Mouse (Mus musculus) C2C12 (cell line): ENCODE data around the gene Minos1. TPM values are rescaled to one million over a fixed set of nuclear protein-coding genes. Genes with fewer than 3 reads are reported as not detected.
A peak's percentile ranks its signal among the peaks of the same experiment; 100 is the strongest.

Experiments
- H3K27me3 ChIP-seq: one replicate; pipeline ENCODE4 v1.6.1; 2011; ENCODE audit not compliant: control insufficient read depth, insufficient read depth, insufficient read length
- H3K36me3 ChIP-seq: one replicate; pipeline ENCODE4 v1.6.1; 2011; ENCODE audit not compliant: control insufficient read depth, insufficient read depth
- H3K4me3 ChIP-seq: one replicate; pipeline ENCODE4 v1.5.1; 2011; ENCODE audit warnings: mild to moderate bottlenecking, control low read depth; ENCODE audit not compliant: poor library complexity, insufficient read depth, severe bottlenecking
- H3K79me2 ChIP-seq: one replicate; pipeline ENCODE4 v1.6.1; 2011; ENCODE audit not compliant: control insufficient read depth, insufficient read depth
- H3K79me3 ChIP-seq: one replicate; pipeline ENCODE4 v1.6.1; 2011; ENCODE audit warnings: low read depth, control low read depth
- H3ac ChIP-seq: one replicate; pipeline ENCODE3; 2011; ENCODE audit warnings: low read depth; ENCODE audit not compliant: control insufficient read depth, insufficient read length
- CEBPB ChIP-seq: IDR thresholded peaks from one replicate; pipeline ENCODE4 v1.6.1; 2011; ENCODE audit warnings: low read depth, mild to moderate bottlenecking, control low read depth, moderate library complexity
- CTCF ChIP-seq: IDR thresholded peaks from one replicate; pipeline ENCODE4 v1.5.1; 2011; ENCODE audit not compliant: control insufficient read depth, insufficient read depth, insufficient read length
- FOSL1 ChIP-seq: IDR thresholded peaks from one replicate; pipeline ENCODE4 v1.8.0; 2011; ENCODE audit warnings: mild to moderate bottlenecking, low read length; ENCODE audit not compliant: poor library complexity, insufficient read depth, severe bottlenecking
- MAX ChIP-seq: IDR thresholded peaks from one replicate; pipeline ENCODE4 v1.6.1; 2011; ENCODE audit warnings: mild to moderate bottlenecking, control low read depth
- MYOD1 ChIP-seq: IDR thresholded peaks from one replicate; pipeline ENCODE4 v1.6.1; 2011; ENCODE audit warnings: low read depth; ENCODE audit not compliant: control insufficient read depth, insufficient read length
- MYOG ChIP-seq: IDR thresholded peaks from one replicate; pipeline ENCODE4 v1.6.1; 2011; ENCODE audit not compliant: control insufficient read depth, insufficient read length; ENCODE audit errors: extremely low read depth
- USF1 ChIP-seq: IDR thresholded peaks from one replicate; pipeline ENCODE4 v1.6.1; 2011; ENCODE audit warnings: low read depth, mild to moderate bottlenecking, control low read depth, moderate library complexity
- polyA plus RNA-seq: library from polyadenylated mRNA; unstranded; fragments of >200 nt; fragmentation: generic; extraction: Trizol; gene quantifications from one replicate; pipeline ENCODE4 v1.2.1, GENCODE M21; 2012; ENCODE audit warnings: missing spikeins

Gene Minos1
- polyA plus RNA-seq, 1 experiment: 246 TPM

DNA sequence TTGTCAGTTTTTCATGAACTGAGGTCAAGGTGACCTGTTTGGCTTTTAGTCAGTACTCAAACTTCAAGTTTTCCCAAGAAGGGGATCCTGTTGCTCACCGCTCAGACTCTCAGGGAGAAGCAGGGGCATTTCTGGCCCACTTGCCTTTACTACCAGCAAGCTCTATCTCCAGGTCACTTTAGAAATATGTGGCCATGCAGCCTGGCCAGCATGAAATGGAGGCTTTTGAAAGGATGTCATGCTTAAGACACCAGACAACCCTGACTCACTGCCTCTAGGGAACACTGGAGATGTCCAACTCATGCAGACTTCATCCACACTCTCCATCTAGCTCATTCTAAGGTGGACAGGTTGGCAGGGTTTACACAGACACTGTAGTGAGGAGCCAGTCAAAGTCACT lies 25.5 kb downstream of the Minos1 start:
- TF ChIP-seq CTCF (no peak), USF1 (no peak), CEBPB (no peak), MYOG (no peak)
- Histone ChIP-seq H3K79me3 (peaks cover 35% of the 10 kb centered on the region), H3K4me3 (no peak overlapping the region), H3K79me2 (peaks cover 65% of the 10 kb centered on the region), H3K27me3 (no peaks in the 10 kb centered on the region), H3ac (no peak overlapping the region), H3K36me3 (peaks cover 14% of the 10 kb centered on the region)

- peaks cover 26% of the 10 kb centered on the region for H3K79me2 ChIP-seq
Observed at GRCm38 (mm10) chr4:139101546-139101945, 29.4 kb downstream of the Minos1 start.

GRCm38 (mm10) chr4:139100326-139100725 lies 30.6 kb downstream of the Minos1 start:
- Histone ChIP-seq H3K4me3 (no peak overlapping the region), H3ac (no peak overlapping the region)
- TF ChIP-seq MYOD1 (no peak), USF1 (no peak), CEBPB (no peak), MYOG (no peak), MAX (no peak), FOSL1 (no peak), CTCF (no peak)

More at GRCm38 (mm10) chr4:139101546-139101945, 29.4 kb downstream of the Minos1 start:
- Histone ChIP-seq H3K4me3 (no peak overlapping the region), H3ac (no peak overlapping the region), H3K79me3 (peaks cover 3% of the 10 kb centered on the region), H3K36me3 (peaks cover 14% of the 10 kb centered on the region), H3K27me3 (no peaks in the 10 kb centered on the region)
- TF ChIP-seq MAX (no peak), CTCF (no peak), CEBPB (no peak), FOSL1 (no peak), USF1 (no peak), MYOG (no peak), MYOD1 (no peak)

DNA sequence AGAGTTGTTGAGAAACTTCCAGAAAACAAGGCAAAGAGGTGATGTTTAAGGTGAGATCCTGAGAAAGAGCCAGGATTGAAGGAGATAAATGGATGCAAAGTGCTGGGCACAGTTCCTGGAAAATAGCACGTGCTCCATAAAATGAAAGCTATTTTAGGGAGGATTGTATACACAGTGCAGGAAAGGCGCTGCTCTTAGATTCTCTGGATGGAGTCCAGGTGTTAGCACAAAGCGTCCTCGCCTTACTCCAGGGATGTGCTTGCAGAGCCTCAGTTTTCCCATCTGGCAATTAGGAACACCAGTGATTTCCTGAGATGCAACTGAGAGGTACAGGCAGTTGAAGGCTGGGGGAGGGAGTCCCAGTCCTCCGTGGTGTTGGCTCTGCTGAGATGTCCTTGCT lies 34.7 kb downstream of the Minos1 start:
- no peaks in the 10 kb centered on the region for H3K79me3 ChIP-seq
- TF ChIP-seq MYOG (no peak), CTCF (no peak), CEBPB (no peak), USF1 (no peak), MYOD1 (no peak), MAX (no peak), FOSL1 (no peak)
- no peaks in the 10 kb centered on the region for H3K36me3 ChIP-seq
- H3K27me3 ChIP-seq: no peaks in the 10 kb centered on the region
- no peaks in the 10 kb centered on the region for H3K79me2 ChIP-seq
- no peak overlapping the region for H3K4me3 ChIP-seq
- H3ac ChIP-seq: no peak overlapping the region

More at GRCm38 (mm10) chr4:139100326-139100725, 30.6 kb downstream of the Minos1 start:
- Histone ChIP-seq H3K79me2 (peaks cover 15% of the 10 kb centered on the region), H3K79me3 (no peaks in the 10 kb centered on the region), H3K36me3 (peaks cover 14% of the 10 kb centered on the region), H3K27me3 (no peaks in the 10 kb centered on the region)

- TF ChIP-seq MAX (no peak), MYOG (no peak), CTCF (no peak), FOSL1 (no peak), CEBPB (no peak)
- H3K27me3 ChIP-seq: no peaks in the 10 kb centered on the region
- H3ac ChIP-seq: no peak overlapping the region
- H3K79me3 ChIP-seq: no peaks in the 10 kb centered on the region
- H3K79me2 ChIP-seq: no peaks in the 10 kb centered on the region
- H3K36me3 ChIP-seq: no peaks in the 10 kb centered on the region
- no peak overlapping the region for H3K4me3 ChIP-seq
Observed at GRCm38 (mm10) chr4:139095406-139095805, 35.5 kb downstream of the Minos1 start.

DNA sequence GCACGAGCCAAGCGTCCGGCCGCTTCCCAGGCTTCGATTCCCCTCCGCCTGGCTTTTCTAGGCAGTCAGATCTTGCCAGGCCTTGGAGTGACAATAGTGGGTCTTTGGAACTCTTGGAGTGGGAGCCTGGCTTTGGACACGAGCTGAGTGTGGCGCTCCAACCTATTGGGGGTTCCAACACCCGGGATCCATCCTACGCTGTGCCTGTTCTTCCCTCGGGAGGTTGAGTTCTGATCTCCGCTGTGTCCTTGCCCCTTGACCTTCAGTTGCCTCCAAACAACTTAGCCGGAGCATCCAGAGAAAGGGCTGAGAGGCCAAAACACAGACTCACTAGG lies 37.8 kb downstream of the Minos1 start:
- Histone ChIP-seq H3K79me2 (no peaks in the 10 kb centered on the region), H3K36me3 (no peaks in the 10 kb centered on the region), H3K4me3 (no peak overlapping the region), H3K79me3 (no peaks in the 10 kb centered on the region), H3ac (peak overlapping the region; percentile 86), H3K27me3 (no peaks in the 10 kb centered on the region)
- no peak for TF ChIP-seq MAX
- TF ChIP-seq CTCF: no peak
- no peak for TF ChIP-seq MYOD1
- TF ChIP-seq CEBPB: no peak
- no peak for TF ChIP-seq USF1
- no peak for TF ChIP-seq MYOG
- TF ChIP-seq FOSL1: no peak
